Mouse (Mus musculus) neural tube, embryonic 14.5 days (tissue): ENCODE results near the gene Tox2. TPM values are rescaled to one million over a fixed set of nuclear protein-coding genes. Genes with fewer than 3 reads are reported as not detected.

Source experiments
- ATAC-seq: fragments of 200-750 bp; cut with Nextera tagmentation; 2 replicates; pipeline ENCODE4 v1.8.0; 2017; ENCODE audit warnings: low read depth, mild to moderate bottlenecking, moderate TSS enrichment, moderate library complexity
- H3K27ac ChIP-seq: fragments of 300-500 bp; sonication (generic); 2 replicates; pipeline ENCODE4 v1.5.1; 2014; ENCODE audit warnings: low read depth, mild to moderate bottlenecking, control low read depth, low read length, moderate library complexity, mixed read lengths
- H3K27me3 ChIP-seq: fragments of 300-500 bp; sonication (generic); 2 replicates; pipeline ENCODE4 v1.6.1; 2014; ENCODE audit warnings: low read length; ENCODE audit not compliant: control insufficient read depth, insufficient read depth
- H3K36me3 ChIP-seq: fragments of 300-500 bp; sonication (generic); 2 replicates; pipeline ENCODE4 v1.6.1; 2014; ENCODE audit warnings: low read length, mixed read lengths; ENCODE audit not compliant: control insufficient read depth, insufficient read depth
- H3K4me1 ChIP-seq: fragments of 300-500 bp; sonication (generic); 2 replicates; pipeline ENCODE4 v1.6.1; 2014; ENCODE audit warnings: low read length; ENCODE audit not compliant: control insufficient read depth, insufficient read depth
- H3K4me2 ChIP-seq: fragments of 300-500 bp; sonication (generic); 2 replicates; pipeline ENCODE4 v1.6.1; 2014; ENCODE audit warnings: mild to moderate bottlenecking, low read depth, low read length, control low read depth
- H3K4me3 ChIP-seq: fragments of 300-500 bp; sonication (generic); 2 replicates; pipeline ENCODE4 v1.5.1; 2014; ENCODE audit warnings: low read depth, low read length, control low read depth, mixed read lengths
- H3K9ac ChIP-seq: fragments of 300-500 bp; sonication (generic); replicated peaks from 2 replicates; pipeline ENCODE4 v1.6.1; 2014; ENCODE audit warnings: low read depth, mild to moderate bottlenecking, control low read depth, low read length, mixed read lengths
- H3K9me3 ChIP-seq: fragments of 300-500 bp; sonication (generic); 2 replicates; pipeline ENCODE4 v1.6.1; 2016; ENCODE audit warnings: low read length; ENCODE audit not compliant: control insufficient read depth
- WGBS: fragments of 180-500 bp; shearing (Covaris S2); extraction: QIAGEN DNeasy Blood & Tissue Kit; methylation state at CpG from one replicate; pipeline ENCODE4 v1.1.7; 2014; 5-methylcytosine and 5-hydroxymethylcytosine counted together
- polyA plus RNA-seq: library from polyadenylated mRNA; unstranded; fragments of >200 nt; fragmentation: Nextera tagmentation; extraction: Ambion mirVana; gene quantifications from 2 replicates; pipeline ENCODE4 v1.2.1, GENCODE M21; 2014

The Tox2 gene
- polyA plus RNA-seq, 1 experiment from 2014 or later: 24.1 TPM

DNA sequence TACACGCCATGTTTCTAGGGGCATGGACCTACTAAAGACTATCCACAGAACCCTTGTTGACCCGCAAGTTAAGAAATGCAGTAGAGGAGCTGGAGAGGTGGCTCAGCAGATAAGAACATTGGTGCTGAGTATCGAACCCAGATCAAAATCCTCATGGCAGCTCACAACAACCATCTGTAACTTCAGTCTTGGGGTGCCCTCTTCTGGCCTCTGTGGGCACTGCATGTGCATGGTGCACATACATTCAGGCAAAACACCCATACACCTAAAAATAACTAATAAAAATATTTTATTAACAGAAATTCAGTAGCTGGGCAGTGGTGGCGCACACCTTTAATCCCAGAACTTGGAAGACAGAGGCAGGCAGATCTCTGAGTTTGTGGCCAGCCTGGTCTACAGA, 140.7 kb downstream of the Tox2 start:
- no peak overlapping the region for H3K27ac ChIP-seq
- no peak for ATAC-seq
- 88% methylated on average over 4 of the region's 4 CpGs for WGBS

GRCm38 (mm10) chr2:163344976-163345660, 142.2 kb downstream of the Tox2 start:
- H3K4me1 ChIP-seq: no peaks in the 10 kb centered on the region
- H3K4me3 ChIP-seq: no peak overlapping the region
- H3K4me2 ChIP-seq: no peak overlapping the region
- H3K36me3 ChIP-seq: no peaks in the 10 kb centered on the region
- ATAC-seq: no peak
- H3K27ac ChIP-seq: no peak overlapping the region
- H3K27me3 ChIP-seq: peaks cover 6% of the 10 kb centered on the region; the same call in 1 of the 2 replicates
- no peaks in the 10 kb centered on the region for H3K9me3 ChIP-seq
- 77% methylated on average over 13 of the region's 13 CpGs for WGBS
- no peak overlapping the region for H3K9ac ChIP-seq

More for the DNA sequence above, 140.7 kb downstream of the Tox2 start:
- Histone ChIP-seq H3K4me3 (no peak overlapping the region), H3K9me3 (no peaks in the 10 kb centered on the region), H3K4me2 (no peak overlapping the region), H3K36me3 (no peaks in the 10 kb centered on the region), H3K4me1 (peaks cover 5% of the 10 kb centered on the region; the same call in 1 of the 2 replicates), H3K27me3 (peaks cover 21% of the 10 kb centered on the region), H3K9ac (no peak overlapping the region)

DNA sequence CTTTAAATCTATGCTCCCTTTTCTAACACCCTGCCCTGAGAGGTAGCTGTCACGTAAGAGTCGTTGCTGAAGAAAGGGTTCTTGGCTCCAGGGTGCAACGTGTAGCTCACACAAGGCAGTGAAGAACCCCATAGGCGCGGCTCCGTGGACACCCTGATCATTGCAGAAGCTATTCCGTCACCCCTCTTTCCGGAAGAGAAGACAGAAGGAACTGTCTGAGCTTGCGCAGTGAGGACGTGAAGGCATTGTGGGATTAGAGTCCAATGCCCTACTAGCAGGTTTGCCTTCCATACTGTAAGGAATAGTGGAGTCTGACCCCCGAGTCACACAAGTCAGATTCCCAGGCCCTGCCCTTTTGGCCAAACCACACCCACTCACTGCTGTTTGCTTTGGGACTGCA, 143.6 kb downstream of the Tox2 start:
- Histone ChIP-seq H3K36me3 (no peaks in the 10 kb centered on the region), H3K27ac (no peak overlapping the region), H3K4me1 (no peaks in the 10 kb centered on the region), H3K9ac (no peak overlapping the region), H3K4me2 (no peak overlapping the region), H3K27me3 (no peaks in the 10 kb centered on the region), H3K9me3 (no peaks in the 10 kb centered on the region), H3K4me3 (no peak overlapping the region)
- WGBS: 81% methylated on average over 11 of the region's 11 CpGs
- no peak for ATAC-seq

DNA sequence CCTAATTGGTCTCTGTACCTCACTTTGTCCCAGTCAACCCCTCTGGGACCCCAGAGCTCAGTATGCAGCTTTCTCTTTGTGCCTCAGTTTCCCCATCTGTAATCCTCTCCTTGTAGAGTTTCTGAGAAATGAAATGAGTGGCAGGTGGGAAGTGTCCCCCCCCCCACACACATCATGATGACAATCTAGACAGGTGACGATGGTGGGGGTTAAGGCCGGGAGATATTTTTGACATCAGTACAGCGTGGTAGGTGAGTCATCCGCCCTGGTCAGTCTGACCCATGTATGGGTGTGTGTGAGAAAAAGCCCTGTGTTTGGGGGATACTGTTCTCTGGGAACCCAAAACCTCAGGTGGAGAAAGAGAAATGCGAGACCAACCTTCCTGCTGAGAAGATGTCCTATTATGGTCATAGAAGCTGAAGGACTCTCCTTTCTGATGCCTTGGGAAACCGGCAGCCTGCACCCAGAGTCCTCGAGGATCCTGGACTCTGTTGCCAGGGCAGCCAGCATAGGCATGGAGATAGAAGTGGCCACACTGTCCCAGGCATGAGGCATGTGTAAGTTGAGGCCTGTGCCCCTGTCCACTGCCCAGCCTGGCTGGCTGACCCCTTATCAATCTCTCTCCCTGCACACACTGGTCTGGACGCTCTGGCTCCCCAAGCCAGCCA, 144.7 kb downstream of the Tox2 start:
- H3K9ac ChIP-seq: no peak overlapping the region
- no peaks in the 10 kb centered on the region for H3K27me3 ChIP-seq
- no peak for ATAC-seq
- H3K36me3 ChIP-seq: no peaks in the 10 kb centered on the region
- H3K4me1 ChIP-seq: no peaks in the 10 kb centered on the region
- no peak overlapping the region for H3K27ac ChIP-seq
- WGBS: 85% methylated on average over 8 of the region's 8 CpGs
- H3K4me2 ChIP-seq: no peak overlapping the region
- H3K4me3 ChIP-seq: no peak overlapping the region
- no peaks in the 10 kb centered on the region for H3K9me3 ChIP-seq

DNA sequence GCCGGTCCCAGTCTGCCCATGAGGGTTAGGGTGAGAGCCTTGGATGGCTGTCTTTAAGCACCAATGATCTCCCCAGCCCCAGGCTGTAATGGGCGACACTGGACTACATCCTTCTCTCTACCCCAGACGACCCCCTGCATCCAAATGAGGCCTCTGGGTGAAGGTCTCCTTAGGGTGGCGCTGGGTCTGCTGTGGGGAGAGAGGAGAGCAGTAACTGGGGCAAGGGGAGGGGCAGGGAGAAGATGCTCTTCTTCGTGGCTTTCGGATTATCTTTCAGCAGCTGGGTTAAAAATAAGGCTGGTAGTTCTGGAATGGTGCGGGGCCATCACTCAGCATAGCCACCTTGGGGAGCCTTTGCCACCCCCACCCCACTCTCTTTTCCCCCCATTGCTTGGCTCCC, 145.8 kb downstream of the Tox2 start:
- H3K27me3 ChIP-seq: no peaks in the 10 kb centered on the region
- no peak overlapping the region for H3K4me2 ChIP-seq
- WGBS: 80% methylated on average over 7 of the region's 7 CpGs
- H3K27ac ChIP-seq: no peak overlapping the region
- H3K4me1 ChIP-seq: no peaks in the 10 kb centered on the region
- no peak overlapping the region for H3K4me3 ChIP-seq
- H3K9ac ChIP-seq: no peak overlapping the region
- no peaks in the 10 kb centered on the region for H3K9me3 ChIP-seq
- no peak for ATAC-seq
- H3K36me3 ChIP-seq: no peaks in the 10 kb centered on the region

DNA sequence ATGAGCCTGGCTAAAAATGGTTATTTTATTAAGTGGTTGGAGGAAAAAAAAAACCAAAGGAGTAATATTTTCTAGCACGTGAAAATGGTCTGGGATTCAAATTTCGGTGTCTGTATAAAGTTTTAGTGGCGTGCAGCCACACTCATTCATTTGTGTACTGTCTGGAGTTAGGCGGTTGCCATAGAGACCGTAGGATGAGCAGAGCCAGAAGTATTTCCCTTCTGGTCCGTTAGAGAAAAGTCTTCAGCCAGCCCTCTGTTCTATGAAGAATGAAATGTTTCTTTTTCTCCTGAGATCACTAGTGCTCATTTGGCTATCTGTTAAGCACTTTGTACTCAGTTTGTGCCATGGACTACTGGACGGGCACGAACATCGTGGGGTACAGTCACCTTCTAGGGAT, 146.5 kb downstream of the Tox2 start:
- H3K36me3 ChIP-seq: no peaks in the 10 kb centered on the region
- H3K9ac ChIP-seq: no peak overlapping the region
- H3K4me2 ChIP-seq: no peak overlapping the region
- H3K4me3 ChIP-seq: no peak overlapping the region
- no peak for ATAC-seq
- no peaks in the 10 kb centered on the region for H3K4me1 ChIP-seq
- WGBS: 61% methylated on average over 9 of the region's 9 CpGs
- no peaks in the 10 kb centered on the region for H3K27me3 ChIP-seq
- H3K27ac ChIP-seq: no peak overlapping the region
- no peaks in the 10 kb centered on the region for H3K9me3 ChIP-seq

- no peaks in the 10 kb centered on the region for H3K4me1 ChIP-seq
- no peak overlapping the region for H3K4me2 ChIP-seq
- ATAC-seq: no peak
- no peaks in the 10 kb centered on the region for H3K9me3 ChIP-seq
- WGBS: 58% methylated on average over 5 of the region's 5 CpGs
- H3K27ac ChIP-seq: no peak overlapping the region
- no peak overlapping the region for H3K4me3 ChIP-seq
- H3K9ac ChIP-seq: no peak overlapping the region
- H3K27me3 ChIP-seq: no peaks in the 10 kb centered on the region
- H3K36me3 ChIP-seq: no peaks in the 10 kb centered on the region
These were observed 147.5 kb downstream of the Tox2 start for GRCm38 (mm10) chr2:163350443-163350842.

GRCm38 (mm10) chr2:163353731-163354130, 150.8 kb downstream of the Tox2 start:
- no peaks in the 10 kb centered on the region for H3K27me3 ChIP-seq
- H3K9ac ChIP-seq: no peak overlapping the region
- no peaks in the 10 kb centered on the region for H3K36me3 ChIP-seq
- 29% methylated on average over 7 of the region's 7 CpGs for WGBS
- ATAC-seq: no peak
- H3K27ac ChIP-seq: no peak overlapping the region
- no peak overlapping the region for H3K4me2 ChIP-seq
- no peaks in the 10 kb centered on the region for H3K4me1 ChIP-seq
- no peak overlapping the region for H3K4me3 ChIP-seq
- H3K9me3 ChIP-seq: no peaks in the 10 kb centered on the region

- H3K9ac ChIP-seq: no peak overlapping the region
- H3K36me3 ChIP-seq: no peaks in the 10 kb centered on the region
- H3K27ac ChIP-seq: no peak overlapping the region
- no peaks in the 10 kb centered on the region for H3K9me3 ChIP-seq
- WGBS: 85% methylated on average over 8 of the region's 8 CpGs
- H3K4me3 ChIP-seq: no peak overlapping the region
- H3K4me1 ChIP-seq: no peaks in the 10 kb centered on the region
- no peak overlapping the region for H3K4me2 ChIP-seq
- ATAC-seq: no peak
- no peaks in the 10 kb centered on the region for H3K27me3 ChIP-seq
These were observed 152.7 kb downstream of the Tox2 start for GRCm38 (mm10) chr2:163355666-163356065.
